Mouse (Mus musculus): Measurements from ENCODE around the gene Xpo6. TPM values are rescaled to one million over a fixed set of nuclear protein-coding genes. Genes with fewer than 3 reads are reported as not detected.

The Xpo6 gene
- polyA plus RNA-seq, 1 experiment from 2014 or later = 69.3 TPM

GRCm38 (mm10) chr7:126178804-126179203, 21.5 kb downstream of the Xpo6 start:
- H3K27ac ChIP-seq = no peak overlapping the region
- no peaks in the 10 kb centered on the region for H3K27me3 ChIP-seq (ENCODE audit: control insufficient read depth, insufficient read depth, low read length)
- no peak overlapping the region for H3K4me3 ChIP-seq (replicated peaks; ENCODE audit: low read length)
- DNase-seq (ENCODE audit: low spot score) = no peak
- no peaks in the 10 kb centered on the region for H3K36me3 ChIP-seq (replicated peaks; ENCODE audit: control insufficient read depth, insufficient read depth)
- ATAC-seq (ENCODE audit: low FRiP score) = no peak
- H3K4me1 ChIP-seq (replicated peaks; ENCODE audit: control insufficient read depth, insufficient read depth, low read length) = peaks cover 22% of the 10 kb centered on the region
- H3K9me3 ChIP-seq (ENCODE audit: control insufficient read depth, low read length) = no peaks in the 10 kb centered on the region
- H3K4me2 ChIP-seq (replicated peaks) = no peak overlapping the region
- no peak overlapping the region for H3K9ac ChIP-seq

DNA sequence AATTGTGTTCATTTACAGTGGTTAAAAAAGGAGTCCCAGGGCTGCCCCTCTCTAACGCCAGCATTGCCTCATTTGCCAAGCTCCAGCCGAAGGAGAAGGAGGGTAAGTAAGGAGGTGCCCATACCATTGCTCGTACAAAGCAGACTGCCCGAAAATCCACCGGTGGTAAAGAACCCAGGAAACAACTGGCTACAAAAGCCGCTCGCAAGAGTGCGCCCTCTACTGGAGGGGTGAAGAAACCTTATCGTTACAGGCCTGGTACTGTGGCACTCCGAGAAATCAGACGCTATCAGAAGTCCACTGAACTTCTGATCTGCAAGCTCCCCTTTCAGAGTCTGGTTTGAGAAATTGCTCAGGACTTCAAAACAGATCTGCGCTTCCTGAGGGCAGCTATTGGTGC, 24.3 kb downstream of the Xpo6 start:
- ATAC-seq (ENCODE audit: low FRiP score) = no peak
- 96% methylated on average over 12 of the region's 12 CpGs for WGBS

GRCm38 (mm10) chr7:126175456-126175855, 24.8 kb downstream of the Xpo6 start:
- WGBS = 92% methylated on average over 7 of the region's 7 CpGs
- Histone ChIP-seq H3K4me2 (replicated peaks) (no peak overlapping the region), H3K9ac (no peak overlapping the region), H3K4me3 (replicated peaks; ENCODE audit: low read length) (no peak overlapping the region), H3K36me3 (replicated peaks; ENCODE audit: control insufficient read depth, insufficient read depth) (peaks cover 5% of the 10 kb centered on the region), H3K4me1 (replicated peaks; ENCODE audit: control insufficient read depth, insufficient read depth, low read length) (peaks cover 6% of the 10 kb centered on the region), H3K9me3 (ENCODE audit: control insufficient read depth, low read length) (no peaks in the 10 kb centered on the region), H3K27me3 (ENCODE audit: control insufficient read depth, insufficient read depth, low read length) (no peaks in the 10 kb centered on the region), H3K27ac (no peak overlapping the region)
- no peak for ATAC-seq (ENCODE audit: low FRiP score)
- no peak for DNase-seq (ENCODE audit: low spot score)

More for the DNA sequence above, 24.3 kb downstream of the Xpo6 start:
- no peak overlapping the region for H3K4me3 ChIP-seq (replicated peaks; ENCODE audit: low read length)
- no peak overlapping the region for H3K4me2 ChIP-seq (replicated peaks)
- no peak overlapping the region for H3K9ac ChIP-seq
- H3K4me1 ChIP-seq (replicated peaks; ENCODE audit: control insufficient read depth, insufficient read depth, low read length) = peaks cover 8% of the 10 kb centered on the region
- DNase-seq (ENCODE audit: low spot score) = no peak
- peaks cover 5% of the 10 kb centered on the region for H3K36me3 ChIP-seq (replicated peaks; ENCODE audit: control insufficient read depth, insufficient read depth)
- H3K27ac ChIP-seq = no peak overlapping the region
- no peaks in the 10 kb centered on the region for H3K9me3 ChIP-seq (ENCODE audit: control insufficient read depth, low read length)
- H3K27me3 ChIP-seq (ENCODE audit: control insufficient read depth, insufficient read depth, low read length) = no peaks in the 10 kb centered on the region

DNA sequence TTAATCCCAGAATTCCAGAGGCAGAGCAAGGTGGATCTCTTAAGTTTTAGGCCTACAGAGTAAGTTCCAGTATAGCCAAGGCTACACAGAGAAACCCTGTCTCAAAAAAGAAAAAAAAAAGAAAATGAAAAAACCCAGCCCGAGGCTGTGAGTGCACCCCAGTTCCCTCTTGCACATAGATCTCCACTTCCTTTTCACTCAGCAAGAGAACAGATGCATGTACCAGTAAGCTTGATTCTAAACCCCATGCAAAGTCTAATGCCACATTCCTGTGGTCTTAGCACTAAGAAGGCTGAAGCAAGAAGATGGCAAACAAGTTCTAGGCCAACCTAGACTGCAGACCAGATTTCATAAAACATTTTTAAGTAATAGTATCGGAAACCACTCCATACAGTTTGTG, 25.4 kb downstream of the Xpo6 start:
- Histone ChIP-seq H3K9ac (no peak overlapping the region), H3K4me2 (replicated peaks) (no peak overlapping the region), H3K4me1 (replicated peaks; ENCODE audit: control insufficient read depth, insufficient read depth, low read length) (peaks cover 6% of the 10 kb centered on the region), H3K9me3 (ENCODE audit: control insufficient read depth, low read length) (no peaks in the 10 kb centered on the region), H3K27ac (no peak overlapping the region), H3K27me3 (ENCODE audit: control insufficient read depth, insufficient read depth, low read length) (no peaks in the 10 kb centered on the region), H3K36me3 (replicated peaks; ENCODE audit: control insufficient read depth, insufficient read depth) (peaks cover 5% of the 10 kb centered on the region), H3K4me3 (replicated peaks; ENCODE audit: low read length) (no peak overlapping the region)
- ATAC-seq (ENCODE audit: low FRiP score) = no peak
- no peak for DNase-seq (ENCODE audit: low spot score)
- 90% methylated on average over 2 of the region's 2 CpGs for WGBS

DNA sequence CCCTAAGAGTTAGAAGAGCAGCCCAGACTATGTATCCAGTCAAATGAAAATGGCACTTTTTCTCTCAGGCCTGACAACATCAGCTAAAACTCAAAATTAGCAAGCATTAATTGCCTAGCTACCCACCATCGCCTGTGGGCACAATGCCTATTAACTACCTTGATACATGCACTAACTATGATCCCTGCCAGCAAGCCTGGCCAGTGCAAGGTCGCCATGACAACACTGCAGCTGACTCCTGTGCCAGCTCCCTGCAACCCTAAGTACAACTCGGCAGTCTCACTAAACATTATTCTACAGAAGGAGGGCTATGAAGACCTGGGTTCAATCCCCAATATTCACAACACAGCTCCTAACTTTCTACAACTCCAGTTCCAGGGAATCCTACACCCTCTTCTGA, 28.3 kb downstream of the Xpo6 start:
- no peak overlapping the region for H3K27ac ChIP-seq
- 64% methylated on average over 3 of the region's 3 CpGs for WGBS
- H3K9ac ChIP-seq = no peak overlapping the region
- ATAC-seq (ENCODE audit: low FRiP score) = no peak
- no peak overlapping the region for H3K4me3 ChIP-seq (replicated peaks; ENCODE audit: low read length)
- H3K4me2 ChIP-seq (replicated peaks) = no peak overlapping the region
- no peaks in the 10 kb centered on the region for H3K27me3 ChIP-seq (ENCODE audit: control insufficient read depth, insufficient read depth, low read length)
- DNase-seq (ENCODE audit: low spot score) = no peak
- peaks cover 13% of the 10 kb centered on the region for H3K36me3 ChIP-seq (replicated peaks; ENCODE audit: control insufficient read depth, insufficient read depth)
- H3K4me1 ChIP-seq (replicated peaks; ENCODE audit: control insufficient read depth, insufficient read depth, low read length) = no peaks in the 10 kb centered on the region; the same call in 1 of the 2 replicates
- H3K9me3 ChIP-seq (ENCODE audit: control insufficient read depth, low read length) = no peaks in the 10 kb centered on the region

DNA sequence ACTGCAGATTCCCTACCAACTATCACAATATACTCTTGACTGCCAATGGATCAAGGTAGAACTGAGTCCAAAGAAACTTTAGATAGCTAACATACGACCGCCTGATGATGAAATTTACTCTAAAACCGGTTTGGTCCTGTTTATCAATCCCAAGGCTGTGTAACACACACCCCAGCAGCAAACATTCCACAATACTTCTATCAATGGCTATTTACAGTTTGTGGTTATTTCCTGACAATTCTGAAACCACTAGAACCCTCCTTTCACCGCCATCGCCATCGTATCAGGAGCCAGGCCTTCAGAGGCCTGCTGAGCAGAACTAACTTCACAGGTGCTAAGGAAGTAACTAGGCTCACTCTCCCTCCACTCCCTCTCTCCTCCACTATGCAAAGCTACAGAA, 31.7 kb downstream of the Xpo6 start:
- DNase-seq (ENCODE audit: low spot score) (no peak), ATAC-seq (ENCODE audit: low FRiP score) (no peak)
- Histone ChIP-seq H3K9ac (no peak overlapping the region), H3K4me1 (replicated peaks; ENCODE audit: control insufficient read depth, insufficient read depth, low read length) (no peaks in the 10 kb centered on the region; the same call in 1 of the 2 replicates), H3K27ac (no peak overlapping the region), H3K4me3 (replicated peaks; ENCODE audit: low read length) (no peak overlapping the region), H3K36me3 (replicated peaks; ENCODE audit: control insufficient read depth, insufficient read depth) (peaks cover 29% of the 10 kb centered on the region), H3K27me3 (ENCODE audit: control insufficient read depth, insufficient read depth, low read length) (no peaks in the 10 kb centered on the region), H3K9me3 (ENCODE audit: control insufficient read depth, low read length) (no peaks in the 10 kb centered on the region), H3K4me2 (replicated peaks) (no peak overlapping the region)
- WGBS = 94% methylated on average over 6 of the region's 6 CpGs

DNA sequence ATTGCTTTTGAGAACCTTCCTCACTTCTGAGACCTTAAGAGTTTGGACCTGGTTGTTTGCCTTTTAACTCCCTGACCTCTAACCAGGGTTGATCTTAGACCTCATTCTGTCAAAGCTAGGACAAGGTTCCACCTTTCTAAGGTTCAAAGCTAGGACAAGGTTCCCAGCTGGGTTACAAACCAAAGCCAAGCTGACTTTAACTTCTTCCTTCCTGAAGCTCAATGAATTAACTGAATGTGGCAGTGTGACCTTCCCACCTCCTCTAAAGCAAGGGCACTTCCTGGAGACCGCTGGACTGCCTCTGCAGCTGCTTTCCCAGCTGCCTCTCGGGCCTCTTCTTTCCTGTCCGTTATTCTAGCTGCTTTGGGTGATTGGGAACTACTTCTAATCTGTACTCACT, 32.9 kb downstream of the Xpo6 start:
- Histone ChIP-seq H3K4me2 (replicated peaks) (no peak overlapping the region), H3K9ac (no peak overlapping the region), H3K27ac (no peak overlapping the region), H3K4me3 (replicated peaks; ENCODE audit: low read length) (no peak overlapping the region), H3K4me1 (replicated peaks; ENCODE audit: control insufficient read depth, insufficient read depth, low read length) (no peaks in the 10 kb centered on the region; the same call in 1 of the 2 replicates), H3K36me3 (replicated peaks; ENCODE audit: control insufficient read depth, insufficient read depth) (peaks cover 26% of the 10 kb centered on the region), H3K9me3 (ENCODE audit: control insufficient read depth, low read length) (no peaks in the 10 kb centered on the region), H3K27me3 (ENCODE audit: control insufficient read depth, insufficient read depth, low read length) (no peaks in the 10 kb centered on the region)
- 81% methylated on average over 3 of the region's 3 CpGs for WGBS
- no peak for DNase-seq (ENCODE audit: low spot score)
- ATAC-seq (ENCODE audit: low FRiP score) = no peak

DNA sequence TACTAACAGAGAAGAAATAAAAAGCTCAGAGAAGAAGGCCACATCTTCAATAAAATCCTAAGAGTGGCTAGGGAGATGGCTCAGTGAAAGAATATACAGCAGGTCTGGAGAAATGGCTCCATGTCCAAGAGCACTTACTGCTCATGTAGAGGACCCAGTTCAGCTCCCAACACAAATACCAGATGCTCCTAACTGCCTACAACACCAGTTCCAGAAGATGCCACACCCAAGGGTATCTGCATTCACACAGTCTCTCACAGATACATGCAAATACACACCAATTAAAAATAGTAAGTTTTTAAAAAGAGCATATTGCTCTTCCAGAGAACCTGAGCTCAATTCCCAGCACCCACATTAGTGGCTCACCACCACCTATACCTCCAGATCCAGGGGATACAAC, 33.7 kb downstream of the Xpo6 start:
- H3K4me3 ChIP-seq (replicated peaks; ENCODE audit: low read length) = no peak overlapping the region
- H3K4me2 ChIP-seq (replicated peaks) = no peak overlapping the region
- DNase-seq (ENCODE audit: low spot score) = no peak
- no peak for ATAC-seq (ENCODE audit: low FRiP score)
- H3K27ac ChIP-seq = no peak overlapping the region
- no peaks in the 10 kb centered on the region for H3K4me1 ChIP-seq (replicated peaks; ENCODE audit: control insufficient read depth, insufficient read depth, low read length)
- peaks cover 26% of the 10 kb centered on the region for H3K36me3 ChIP-seq (replicated peaks; ENCODE audit: control insufficient read depth, insufficient read depth)
- no peaks in the 10 kb centered on the region for H3K27me3 ChIP-seq (ENCODE audit: control insufficient read depth, insufficient read depth, low read length)
- no peaks in the 10 kb centered on the region for H3K9me3 ChIP-seq (ENCODE audit: control insufficient read depth, low read length)
- H3K9ac ChIP-seq = no peak overlapping the region

DNA sequence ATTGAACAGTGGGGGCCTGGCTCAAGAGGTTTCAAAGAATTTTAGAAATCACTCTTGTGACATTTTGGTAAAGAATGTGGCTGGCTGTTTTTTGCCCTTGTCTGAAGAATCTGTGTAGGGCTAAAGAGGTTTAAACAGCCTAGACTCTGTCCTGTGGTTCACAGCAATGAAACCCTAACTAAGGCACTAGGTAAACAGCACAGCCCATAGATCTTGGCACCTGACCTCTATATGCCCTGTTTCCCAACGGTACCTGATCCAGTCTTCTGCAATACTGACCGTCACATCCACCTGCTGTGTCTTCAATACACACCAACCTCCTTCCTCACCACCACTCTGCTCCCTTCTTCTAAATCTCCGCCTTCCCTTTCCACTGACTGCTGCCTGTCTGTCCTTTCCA, 42.1 kb downstream of the Xpo6 start:
- Histone ChIP-seq H3K36me3 (replicated peaks; ENCODE audit: control insufficient read depth, insufficient read depth) (peaks cover 62% of the 10 kb centered on the region), H3K4me3 (replicated peaks; ENCODE audit: low read length) (no peak overlapping the region), H3K9me3 (ENCODE audit: control insufficient read depth, low read length) (no peaks in the 10 kb centered on the region), H3K4me2 (replicated peaks) (no peak overlapping the region), H3K27me3 (ENCODE audit: control insufficient read depth, insufficient read depth, low read length) (no peaks in the 10 kb centered on the region), H3K27ac (no peak overlapping the region), H3K4me1 (replicated peaks; ENCODE audit: control insufficient read depth, insufficient read depth, low read length) (no peaks in the 10 kb centered on the region), H3K9ac (no peak overlapping the region)
- WGBS = 96% methylated on average over 3 of the region's 3 CpGs
- ATAC-seq (ENCODE audit: low FRiP score) (no peak), DNase-seq (ENCODE audit: low spot score) (no peak)

DNA sequence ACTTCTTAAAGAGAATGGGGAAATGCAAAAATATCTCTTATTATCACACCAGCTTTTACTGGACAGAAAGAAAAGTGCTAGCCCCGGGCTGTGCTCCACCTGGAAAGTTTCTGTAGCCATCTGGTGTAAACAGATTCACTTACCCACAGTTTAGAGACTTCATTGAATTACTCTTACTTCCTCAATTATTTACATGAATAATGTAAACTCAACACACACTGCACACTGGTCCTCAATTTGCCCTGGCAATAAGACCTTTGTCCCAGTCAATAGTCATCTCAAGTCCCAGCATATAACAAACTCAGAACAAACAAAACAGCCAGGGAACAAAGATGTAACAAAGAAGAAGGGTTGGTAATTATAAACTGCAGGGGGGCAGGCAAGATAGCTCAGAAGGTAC, 44.6 kb downstream of the Xpo6 start:
- H3K4me3 ChIP-seq (replicated peaks; ENCODE audit: low read length) = no peak overlapping the region
- H3K4me2 ChIP-seq (replicated peaks) = no peak overlapping the region
- H3K27me3 ChIP-seq (ENCODE audit: control insufficient read depth, insufficient read depth, low read length) = no peaks in the 10 kb centered on the region
- H3K27ac ChIP-seq = no peak overlapping the region
- no peak for DNase-seq (ENCODE audit: low spot score)
- no peak for ATAC-seq (ENCODE audit: low FRiP score)
- no peaks in the 10 kb centered on the region for H3K4me1 ChIP-seq (replicated peaks; ENCODE audit: control insufficient read depth, insufficient read depth, low read length)
- H3K36me3 ChIP-seq (replicated peaks; ENCODE audit: control insufficient read depth, insufficient read depth) = peaks cover 81% of the 10 kb centered on the region
- H3K9ac ChIP-seq = no peak overlapping the region
- 98% methylated on average over 1 of the region's 1 CpGs for WGBS
- H3K9me3 ChIP-seq (ENCODE audit: control insufficient read depth, low read length) = no peaks in the 10 kb centered on the region

Data from hindbrain, embryonic 14.5 days (tissue).